Mouse (Mus musculus) heart, adult 2 months (tissue): ENCODE measurements at regions not wholly inside any gene's neighbourhood (a gene's known extent, or its start where the extent isn't known, plus 50 kb on each side); places are given as distances from the start of the nearest gene placed in this dataset.

Experiments used
- CTCF ChIP-seq: fragments of 200-600 bp; IDR thresholded peaks from 2 replicates; pipeline ENCODE4 v1.8.1; 2022; ENCODE audit warnings: antibody characterized with exemption, mild to moderate bottlenecking, moderate library complexity
- EP300 ChIP-seq: fragments of 200-500 bp; IDR thresholded peaks from 2 replicates; pipeline ENCODE4 v1.6.1; 2011; ENCODE audit warnings: low read depth, low read length, control low read depth; ENCODE audit not compliant: insufficient read depth
- POLR2A ChIP-seq: fragments of 200-500 bp; IDR thresholded peaks from 2 replicates; pipeline ENCODE4 v1.6.1; 2011; ENCODE audit warnings: mild to moderate bottlenecking, low read depth, low read length, control low read depth; ENCODE audit not compliant: insufficient read depth

- TF ChIP-seq EP300 (no peak), POLR2A (no peak), CTCF (no peak)
Measured at GRCm38 (mm10) chr1:185929000-185929399, 188.1 kb downstream of the Lyplal1 start.
